Mouse (Mus musculus) neural tube, embryonic 14.5 days (tissue): ENCODE results near the gene Aebp1. TPM values are rescaled to one million over a fixed set of nuclear protein-coding genes. Genes with fewer than 3 reads are reported as not detected.

ENCODE experiments used
- ATAC-seq: fragments of 200-750 bp; cut with Nextera tagmentation; 2 replicates; pipeline ENCODE4 v1.8.0; 2017; ENCODE audit warnings: low read depth, mild to moderate bottlenecking, moderate TSS enrichment, moderate library complexity
- H3K27ac ChIP-seq: fragments of 300-500 bp; sonication (generic); 2 replicates; pipeline ENCODE4 v1.5.1; 2014; ENCODE audit warnings: low read depth, mild to moderate bottlenecking, control low read depth, low read length, moderate library complexity, mixed read lengths
- H3K27me3 ChIP-seq: fragments of 300-500 bp; sonication (generic); 2 replicates; pipeline ENCODE4 v1.6.1; 2014; ENCODE audit warnings: low read length; ENCODE audit not compliant: control insufficient read depth, insufficient read depth
- H3K36me3 ChIP-seq: fragments of 300-500 bp; sonication (generic); 2 replicates; pipeline ENCODE4 v1.6.1; 2014; ENCODE audit warnings: low read length, mixed read lengths; ENCODE audit not compliant: control insufficient read depth, insufficient read depth
- H3K4me1 ChIP-seq: fragments of 300-500 bp; sonication (generic); 2 replicates; pipeline ENCODE4 v1.6.1; 2014; ENCODE audit warnings: low read length; ENCODE audit not compliant: control insufficient read depth, insufficient read depth
- H3K4me2 ChIP-seq: fragments of 300-500 bp; sonication (generic); 2 replicates; pipeline ENCODE4 v1.6.1; 2014; ENCODE audit warnings: mild to moderate bottlenecking, low read depth, low read length, control low read depth
- H3K4me3 ChIP-seq: fragments of 300-500 bp; sonication (generic); 2 replicates; pipeline ENCODE4 v1.5.1; 2014; ENCODE audit warnings: low read depth, low read length, control low read depth, mixed read lengths
- H3K9ac ChIP-seq: fragments of 300-500 bp; sonication (generic); replicated peaks from 2 replicates; pipeline ENCODE4 v1.6.1; 2014; ENCODE audit warnings: low read depth, mild to moderate bottlenecking, control low read depth, low read length, mixed read lengths
- H3K9me3 ChIP-seq: fragments of 300-500 bp; sonication (generic); 2 replicates; pipeline ENCODE4 v1.6.1; 2016; ENCODE audit warnings: low read length; ENCODE audit not compliant: control insufficient read depth
- WGBS: fragments of 180-500 bp; shearing (Covaris S2); extraction: QIAGEN DNeasy Blood & Tissue Kit; methylation state at CpG from one replicate; pipeline ENCODE4 v1.1.7; 2014; 5-methylcytosine and 5-hydroxymethylcytosine counted together
- polyA plus RNA-seq: library from polyadenylated mRNA; unstranded; fragments of >200 nt; fragmentation: Nextera tagmentation; extraction: Ambion mirVana; gene quantifications from 2 replicates; pipeline ENCODE4 v1.2.1, GENCODE M21; 2014

Gene Aebp1
- polyA plus RNA-seq, 1 experiment from 2014 or later: 1.7 TPM

GRCm38 (mm10) chr11:5904871-5905270, 43.1 kb downstream of the Aebp1 start:
- Histone ChIP-seq H3K4me3 (no peak overlapping the region), H3K36me3 (no peaks in the 10 kb centered on the region), H3K4me2 (no peak overlapping the region), H3K9me3 (no peaks in the 10 kb centered on the region), H3K9ac (no peak overlapping the region), H3K27me3 (no peaks in the 10 kb centered on the region), H3K27ac (no peak overlapping the region), H3K4me1 (peaks cover 17% of the 10 kb centered on the region)
- WGBS: 93% methylated on average over 6 of the region's 6 CpGs
- no peak for ATAC-seq

GRCm38 (mm10) chr11:5905778-5906518, 44.2 kb downstream of the Aebp1 start:
- H3K9me3 ChIP-seq: no peaks in the 10 kb centered on the region
- no peak overlapping the region for H3K9ac ChIP-seq
- H3K4me1 ChIP-seq: peaks cover 17% of the 10 kb centered on the region
- no peak overlapping the region for H3K4me2 ChIP-seq
- no peak overlapping the region for H3K4me3 ChIP-seq
- ATAC-seq: no peak
- H3K36me3 ChIP-seq: no peaks in the 10 kb centered on the region
- WGBS: 85% methylated on average over 10 of the region's 10 CpGs
- no peaks in the 10 kb centered on the region for H3K27me3 ChIP-seq
- H3K27ac ChIP-seq: no peak overlapping the region

- H3K4me2 ChIP-seq: no peak overlapping the region
- H3K9ac ChIP-seq: no peak overlapping the region
- 30% methylated on average over 5 of the region's 5 CpGs for WGBS
- no peaks in the 10 kb centered on the region for H3K9me3 ChIP-seq
- ATAC-seq: no peak
- peaks cover 8% of the 10 kb centered on the region for H3K4me1 ChIP-seq
- no peaks in the 10 kb centered on the region for H3K27me3 ChIP-seq
- no peak overlapping the region for H3K4me3 ChIP-seq
- H3K36me3 ChIP-seq: no peaks in the 10 kb centered on the region
- H3K27ac ChIP-seq: no peak overlapping the region
These were observed 45.3 kb downstream of the Aebp1 start for GRCm38 (mm10) chr11:5907096-5907495.

- H3K27ac ChIP-seq: no peak overlapping the region
- no peak overlapping the region for H3K4me3 ChIP-seq
- no peak overlapping the region for H3K4me2 ChIP-seq
- no peak overlapping the region for H3K9ac ChIP-seq
- no peaks in the 10 kb centered on the region for H3K27me3 ChIP-seq
- no peaks in the 10 kb centered on the region for H3K4me1 ChIP-seq
- ATAC-seq: no peak
- H3K9me3 ChIP-seq: no peaks in the 10 kb centered on the region
- no peaks in the 10 kb centered on the region for H3K36me3 ChIP-seq
- 82% methylated on average over 4 of the region's 4 CpGs for WGBS
These were observed 46.9 kb downstream of the Aebp1 start for GRCm38 (mm10) chr11:5908642-5909041.

GRCm38 (mm10) chr11:5912635-5913034, 50.9 kb downstream of the Aebp1 start:
- Histone ChIP-seq H3K9me3 (no peaks in the 10 kb centered on the region), H3K27ac (no peak overlapping the region), H3K27me3 (no peaks in the 10 kb centered on the region), H3K36me3 (no peaks in the 10 kb centered on the region), H3K4me1 (no peaks in the 10 kb centered on the region), H3K4me2 (no peak overlapping the region), H3K9ac (no peak overlapping the region), H3K4me3 (no peak overlapping the region)
- ATAC-seq: peak; percentile 24; the same call in 1 of the 2 replicates
- 32% methylated on average over 5 of the region's 5 CpGs for WGBS

- WGBS: 64% methylated on average over 8 of the region's 8 CpGs
- no peak overlapping the region for H3K4me2 ChIP-seq
- H3K9me3 ChIP-seq: no peaks in the 10 kb centered on the region
- H3K27me3 ChIP-seq: no peaks in the 10 kb centered on the region
- no peaks in the 10 kb centered on the region for H3K4me1 ChIP-seq
- no peaks in the 10 kb centered on the region for H3K36me3 ChIP-seq
- ATAC-seq: no peak
- no peak overlapping the region for H3K4me3 ChIP-seq
- no peak overlapping the region for H3K9ac ChIP-seq
- no peak overlapping the region for H3K27ac ChIP-seq
These were observed 51.5 kb downstream of the Aebp1 start for GRCm38 (mm10) chr11:5913256-5913655.

- Histone ChIP-seq H3K4me1 (no peaks in the 10 kb centered on the region), H3K4me3 (no peak overlapping the region), H3K27me3 (no peaks in the 10 kb centered on the region), H3K9ac (no peak overlapping the region), H3K4me2 (no peak overlapping the region), H3K27ac (no peak overlapping the region), H3K9me3 (no peaks in the 10 kb centered on the region), H3K36me3 (no peaks in the 10 kb centered on the region)
- ATAC-seq: no peak
- 78% methylated on average over 4 of the region's 4 CpGs for WGBS
These were observed 52.2 kb downstream of the Aebp1 start for GRCm38 (mm10) chr11:5913936-5914335.

- WGBS: 58% methylated on average over 5 of the region's 5 CpGs
- Histone ChIP-seq H3K36me3 (no peaks in the 10 kb centered on the region), H3K4me1 (no peaks in the 10 kb centered on the region), H3K4me3 (no peak overlapping the region), H3K9me3 (no peaks in the 10 kb centered on the region), H3K9ac (no peak overlapping the region), H3K27me3 (no peaks in the 10 kb centered on the region), H3K27ac (no peak overlapping the region), H3K4me2 (no peak overlapping the region)
- ATAC-seq: no peak
These were observed 53.2 kb downstream of the Aebp1 start for GRCm38 (mm10) chr11:5914940-5915339.

GRCm38 (mm10) chr11:5915429-5916177, 53.9 kb downstream of the Aebp1 start:
- no peak for ATAC-seq
- Histone ChIP-seq H3K27me3 (no peaks in the 10 kb centered on the region), H3K4me3 (no peak overlapping the region), H3K36me3 (no peaks in the 10 kb centered on the region), H3K9me3 (no peaks in the 10 kb centered on the region), H3K27ac (no peak overlapping the region), H3K9ac (no peak overlapping the region), H3K4me1 (no peaks in the 10 kb centered on the region), H3K4me2 (no peak overlapping the region)
- whole genome bisulfite sequencing: 87% methylated on average over 5 of the region's 5 CpGs
